Mouse (Mus musculus): ENCODE measurements around the gene Cox17.

DNA sequence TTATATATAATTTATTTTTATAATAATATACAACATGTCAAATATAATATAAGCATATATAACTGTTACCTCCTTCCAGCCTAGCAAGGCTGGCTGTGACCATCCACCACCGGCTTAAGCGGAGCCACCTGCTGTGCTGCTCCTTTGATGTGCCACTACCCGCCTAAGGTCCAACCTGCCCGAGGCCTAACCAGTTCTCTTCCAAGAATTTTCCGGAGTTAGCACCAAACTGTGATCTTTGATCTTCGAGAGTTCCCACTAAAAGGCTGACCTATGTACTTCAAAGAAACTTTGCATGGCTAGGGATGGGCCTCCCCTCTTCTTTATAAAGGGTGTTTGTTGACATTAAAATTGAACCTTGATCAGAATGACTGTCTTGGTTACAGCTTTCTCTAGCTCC, 12.4 kb upstream of the Cox17 start:
- no peak for TF ChIP-seq GATA1 (IDR thresholded peaks at IDR 0.05; ENCODE audit: low read length)
- TF ChIP-seq TAL1 (IDR thresholded peaks at IDR 0.05; ENCODE audit: low read length): no peak
